Mouse (Mus musculus): ENCODE results near the gene Dnajc5. TPM values are rescaled to one million over a fixed set of nuclear protein-coding genes. Genes with fewer than 3 reads are reported as not detected.

Gene Dnajc5
- 100 to 1,000 TPM in 1 of 2 experiments, 10 to 100 TPM in 1; 94.2 to 122 TPM for polyA plus RNA-seq (2017; shearing (Covaris generic))

GRCm38 (mm10) chr2:181520118-181520935, at the start of gene Dnajc5:
Gene Dnajc5 (plus strand): TSS chr2:181520485.

GRCm38 (mm10) chr2:181493156-181493927, 26.9 kb upstream of the Dnajc5 start, which contains the start of gene Abhd16b:
Gene Abhd16b (plus strand): TSS chr2:181493206.

GRCm38 (mm10) chr2:181496831-181497547, 23.3 kb upstream of the Dnajc5 start, which contains the start of gene Tpd52l2:
Gene Tpd52l2 (plus strand): TSS chr2:181497142.

DNA sequence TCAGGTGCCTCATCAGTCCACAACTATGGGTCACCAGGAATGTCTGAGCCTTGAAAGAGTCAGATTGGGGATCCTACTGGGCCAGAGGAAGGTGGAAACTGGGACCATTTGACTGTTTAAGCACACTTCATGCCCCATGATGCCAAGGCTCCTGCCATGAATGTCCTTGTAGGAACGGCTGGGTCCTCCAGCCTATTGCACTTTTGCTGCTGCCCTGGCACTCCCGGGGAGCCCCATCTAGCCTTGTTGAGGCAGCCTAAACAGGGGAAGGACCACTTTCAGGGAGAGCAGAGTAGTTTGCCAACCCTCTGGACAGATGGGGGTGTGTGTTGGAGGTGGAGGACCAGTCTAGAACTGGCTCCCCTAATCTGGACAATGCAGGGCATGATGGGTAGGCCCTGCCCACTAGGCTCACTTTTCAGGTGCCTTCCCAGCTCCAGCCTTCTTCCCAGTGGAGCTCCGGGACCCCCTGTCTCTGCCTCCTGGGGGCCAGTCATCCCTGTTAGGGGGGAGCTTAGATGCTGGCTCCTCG, 64.2 kb downstream of the Dnajc5 start, which contains the start of gene Uckl1:
Gene Uckl1 (minus strand): TSS at position 482 of the 532 bp plus-strand sequence.

GRCm38 (mm10) chr2:181591528-181592085, 71.3 kb downstream of the Dnajc5 start, which contains the start of gene Prpf6:
Gene Prpf6 (plus strand): TSS chr2:181591868.

DNA sequence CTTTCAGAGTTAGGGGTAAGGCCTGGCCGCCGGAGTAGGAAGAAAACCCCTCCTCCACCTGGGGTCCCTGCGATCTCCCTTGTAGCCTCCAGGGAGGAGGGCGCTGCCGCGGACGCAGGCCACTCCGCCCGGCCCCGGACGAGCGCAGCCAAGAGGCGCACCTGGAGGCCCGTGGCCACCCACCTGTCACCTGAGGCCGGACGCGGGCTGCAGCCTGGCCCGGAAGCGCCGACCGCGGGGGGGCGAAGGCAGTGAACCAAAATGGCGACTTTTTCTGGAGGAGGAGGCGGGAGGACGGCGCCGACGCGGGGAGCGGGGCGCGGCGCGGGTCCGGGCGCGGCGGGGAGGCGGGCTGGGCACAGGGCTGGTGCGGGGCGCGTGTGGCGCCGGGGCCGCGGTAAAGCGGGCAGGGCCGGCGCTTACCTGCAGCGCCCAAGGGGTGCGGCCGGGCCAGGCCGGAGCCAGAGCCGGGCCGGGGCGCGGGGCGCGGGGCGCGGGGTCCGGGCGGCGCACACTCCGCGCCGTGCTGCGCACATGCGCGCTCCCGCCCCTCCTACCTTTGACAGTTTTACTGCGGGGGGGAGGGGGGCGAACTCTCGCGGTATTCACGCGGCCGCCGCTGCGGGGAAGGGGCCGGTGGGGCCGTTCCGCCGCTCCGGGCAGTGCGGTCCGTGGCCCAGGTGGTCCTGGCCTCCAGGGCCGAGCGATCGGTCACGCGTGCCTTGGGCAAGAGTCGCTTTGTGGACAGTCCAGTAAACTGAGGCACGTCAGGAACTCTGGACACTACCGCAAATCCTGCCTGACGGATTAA, 72.2 kb downstream of the Dnajc5 start, which contains the start of gene Zfp512b:
Gene Zfp512b (minus strand): TSS at position 573 of the 811 bp plus-strand sequence.

DNA sequence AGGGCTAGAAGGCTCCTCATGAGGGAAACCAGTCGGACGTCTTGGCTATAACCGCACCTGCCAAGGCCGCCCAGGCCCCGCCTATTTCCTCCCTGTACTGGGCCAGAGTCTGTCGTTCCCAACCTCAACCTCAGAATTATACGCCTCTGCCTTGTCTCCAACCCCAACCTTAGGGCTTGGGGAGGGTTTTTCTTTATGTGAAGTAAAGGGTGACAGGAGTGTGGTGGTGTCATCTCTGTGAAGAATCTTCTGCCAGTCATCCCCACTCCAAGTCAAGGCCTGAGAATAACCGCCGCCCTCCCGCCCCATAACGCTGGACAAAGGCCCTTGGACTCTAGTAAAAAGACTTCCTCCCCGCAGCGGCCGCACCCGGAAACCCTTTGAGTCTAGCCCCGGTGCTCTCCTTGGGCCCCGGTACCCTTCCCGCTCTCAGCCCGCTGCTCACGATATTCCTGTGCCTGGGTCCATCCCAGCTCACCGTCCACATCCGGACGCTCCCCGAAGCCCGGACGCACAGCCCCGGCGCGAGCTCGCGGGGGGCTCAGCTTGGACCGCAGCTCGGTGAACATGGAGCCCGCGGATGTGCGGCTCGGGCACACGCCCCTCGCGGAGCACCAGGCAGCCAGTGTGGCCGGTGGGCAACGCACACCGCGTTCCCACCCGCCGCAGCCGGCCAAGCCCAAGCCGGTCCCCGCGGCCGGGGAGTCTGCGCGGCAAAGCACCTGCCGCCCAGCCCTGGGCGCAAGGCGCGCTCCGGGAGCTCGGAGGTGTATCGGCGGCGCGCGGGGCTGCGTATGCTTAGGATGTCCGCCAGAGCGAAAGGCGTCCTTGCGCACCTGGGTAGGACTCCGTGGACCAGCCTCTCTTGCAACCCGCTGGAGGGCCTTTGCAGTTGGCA, 78.4 kb downstream of the Dnajc5 start, which contains the start of gene Samd10:
Gene Samd10 (minus strand): TSS at position 759 of the 898 bp plus-strand sequence.

Other genes starting within 250 kb of the Dnajc5 start
- 10 to 100 TPM; 22.3 to 23.6 TPM for gene Gmeb2, start 232.4 kb upstream of the Dnajc5 start, polyA plus RNA-seq (2017; shearing (Covaris generic))
- gene Stmn3, start 206.0 kb upstream of the Dnajc5 start, polyA plus RNA-seq (2017; shearing (Covaris generic)) = under 1 TPM in 1 of 2 experiments, not detected in 1; 0.92 TPM
- 10 to 100 TPM; 48.9 to 77.1 TPM for gene Rtel1, start 200.7 kb upstream of the Dnajc5 start, polyA plus RNA-seq (2017; shearing (Covaris generic))
- 100 to 1,000 TPM in 1 of 2 experiments, 10 to 100 TPM in 1; 85.3 to 107 TPM for gene Zgpat, start 155.6 kb upstream of the Dnajc5 start, polyA plus RNA-seq (2017; shearing (Covaris generic))
- gene Arfrp1, start 155.1 kb upstream of the Dnajc5 start, polyA plus RNA-seq (2017; shearing (Covaris generic)) = 100 to 1,000 TPM; 135 to 144 TPM
- gene Lime1, start 140.4 kb upstream of the Dnajc5 start, polyA plus RNA-seq (2017; shearing (Covaris generic)) = 100 to 1,000 TPM; 317 TPM
- 1 to 10 TPM; 2.1 to 2.2 TPM for gene Zbtb46, start 61.1 kb upstream of the Dnajc5 start, polyA plus RNA-seq (2017; shearing (Covaris generic))
- gene Abhd16b, start 27.3 kb upstream of the Dnajc5 start, polyA plus RNA-seq (2017; shearing (Covaris generic)) = 1 to 10 TPM in 1 of 2 experiments, under 1 TPM in 1; 0.66 to 2.1 TPM
- 10 to 100 TPM; 79.6 to 96.6 TPM for gene Tpd52l2, start 23.3 kb upstream of the Dnajc5 start, polyA plus RNA-seq (2017; shearing (Covaris generic))
- gene Uckl1, start 64.4 kb downstream of the Dnajc5 start, polyA plus RNA-seq (2017; shearing (Covaris generic)) = 100 to 1,000 TPM; 197 to 240 TPM
- 100 to 1,000 TPM in 1 of 2 experiments, 10 to 100 TPM in 1; 85.7 to 111 TPM for gene Prpf6, start 71.4 kb downstream of the Dnajc5 start, polyA plus RNA-seq (2017; shearing (Covaris generic))
- gene Zfp512b, start 72.3 kb downstream of the Dnajc5 start, polyA plus RNA-seq (2017; shearing (Covaris generic)) = 10 to 100 TPM; 23.9 to 37.2 TPM
- 10 to 100 TPM; 33.2 to 43.9 TPM for gene Samd10, start 78.7 kb downstream of the Dnajc5 start, polyA plus RNA-seq (2017; shearing (Covaris generic))
- not detected for gene Gm29797, start 136.5 kb downstream of the Dnajc5 start, polyA plus RNA-seq (2017; shearing (Covaris generic))
- gene Sox18, start 151.2 kb downstream of the Dnajc5 start, polyA plus RNA-seq (2017; shearing (Covaris generic)) = 1 to 10 TPM in 1 of 2 experiments, not detected in 1; 1.5 TPM
- 10 to 100 TPM; 20.4 to 20.6 TPM for gene Tcea2, start 159.8 kb downstream of the Dnajc5 start, polyA plus RNA-seq (2017; shearing (Covaris generic))
- 100 to 1,000 TPM; 186 to 225 TPM for gene Rgs19, start 173.5 kb downstream of the Dnajc5 start, polyA plus RNA-seq (2017; shearing (Covaris generic))
- not detected for gene Lkaaear1, start 178.0 kb downstream of the Dnajc5 start, polyA plus RNA-seq (2017; shearing (Covaris generic))
- gene Oprl1, start 194.5 kb downstream of the Dnajc5 start, polyA plus RNA-seq (2017; shearing (Covaris generic)) = not detected
- under 1 TPM; 0.24 to 0.64 TPM for gene Myt1, start 242.8 kb downstream of the Dnajc5 start, polyA plus RNA-seq (2017; shearing (Covaris generic))